Mouse (Mus musculus): ENCODE results near the gene Rpl36-ps4. TPM values are rescaled to one million over a fixed set of nuclear protein-coding genes. Genes with fewer than 3 reads are reported as not detected.

The Rpl36-ps4 gene
- not detected in 2 replicates for polyA plus RNA-seq (2012; rRNA removed)

DNA sequence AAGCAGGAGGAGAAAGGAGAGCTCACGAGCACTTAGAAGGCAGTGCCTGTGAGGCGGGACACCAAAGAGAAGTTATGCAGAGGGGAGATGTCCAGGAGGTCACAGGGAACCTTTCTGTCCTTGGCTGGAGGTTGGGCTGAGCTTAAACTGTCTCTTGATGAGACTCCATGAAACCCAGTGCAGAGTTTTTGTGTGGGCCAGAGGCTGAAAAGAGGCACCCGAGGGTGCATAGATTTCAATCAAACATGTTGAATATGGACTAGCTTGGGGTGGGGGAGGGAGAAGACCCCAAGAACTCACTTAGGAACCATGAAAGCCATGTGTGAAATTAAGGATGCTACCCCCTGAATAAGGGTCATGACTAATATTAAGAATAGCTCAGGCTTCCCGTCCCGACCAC lies at the start of gene Rpl36-ps4:
Gene Rpl36-ps4 (plus strand): TSS at position 301 of the 400 bp plus-strand sequence.

Other genes starting within 250 kb of the Rpl36-ps4 start
- 6.3 and 11.4 TPM in 2 replicates for gene Msh2, start 248.6 kb upstream of the Rpl36-ps4 start, polyA plus RNA-seq (2012; rRNA removed)
- gene Kcnk12, start 123.0 kb upstream of the Rpl36-ps4 start, polyA plus RNA-seq (2012; rRNA removed), result 19.3 and 30.4 TPM in 2 replicates
- gene Msh6, start 54.1 kb downstream of the Rpl36-ps4 start, polyA plus RNA-seq (2012; rRNA removed), result 4.1 and 4.5 TPM in 2 replicates
- 14.8 and 28.6 TPM in 2 replicates for gene Fbxo11, start 144.3 kb downstream of the Rpl36-ps4 start, polyA plus RNA-seq (2012; rRNA removed)

Measured in ovary, adult 2 months (tissue).